Mouse (Mus musculus): Measurements from ENCODE around the gene Hsf2bp.

GRCm38 (mm10) chr17:31931499-31931898 lies 104.7 kb downstream of the Hsf2bp start:
- TF ChIP-seq CTCF (IDR thresholded peaks at IDR 0.05; ENCODE audit: low read depth) (no peak), EP300 (IDR thresholded peaks at IDR 0.05; ENCODE audit: low read depth) (no peak)
